Mouse (Mus musculus) monocyte, adult 5-6 weeks (primary cell): ENCODE measurements at regions not wholly inside any gene's neighbourhood (a gene's known extent, or its start where the extent isn't known, plus 50 kb on each side); places are given as distances from the start of the nearest gene placed in this dataset.
"Not testable (repeated sequence)": the region's sequence is repeated elsewhere in the genome, so short reads cannot be mapped to it uniquely, and the experiment has no call there.

Experiments used
- ATAC-seq: fragments of 153-309, 156-312 bp; replicated peaks from 2 replicates; pipeline ENCODE4 v1.8.0; 2017; ENCODE audit warnings: mild to moderate bottlenecking; ENCODE audit not compliant: low TSS enrichment, insufficient number of reproducible peaks, severe bottlenecking, poor library complexity, low FRiP score

DNA sequence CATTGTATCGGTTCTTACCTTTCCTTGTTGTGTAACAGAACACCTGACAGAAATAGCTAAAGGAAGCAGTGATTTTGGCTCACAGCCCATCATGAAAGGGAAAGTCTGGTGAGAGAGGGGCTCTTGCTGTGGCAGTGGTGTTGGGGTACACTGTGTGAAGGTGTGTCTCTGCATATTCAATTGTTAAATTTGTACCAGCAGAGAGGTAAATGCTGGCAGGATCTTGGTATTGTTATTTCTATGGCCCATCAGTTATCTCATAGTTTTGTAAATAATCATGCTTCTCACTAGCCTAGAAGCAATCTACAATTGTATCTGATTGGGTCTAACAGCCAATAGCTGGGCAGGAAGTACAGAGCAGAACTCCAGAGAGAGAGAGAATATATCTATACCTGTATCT, 95.7 kb downstream of the Mfap3l start:
- no peak for ATAC-seq

DNA sequence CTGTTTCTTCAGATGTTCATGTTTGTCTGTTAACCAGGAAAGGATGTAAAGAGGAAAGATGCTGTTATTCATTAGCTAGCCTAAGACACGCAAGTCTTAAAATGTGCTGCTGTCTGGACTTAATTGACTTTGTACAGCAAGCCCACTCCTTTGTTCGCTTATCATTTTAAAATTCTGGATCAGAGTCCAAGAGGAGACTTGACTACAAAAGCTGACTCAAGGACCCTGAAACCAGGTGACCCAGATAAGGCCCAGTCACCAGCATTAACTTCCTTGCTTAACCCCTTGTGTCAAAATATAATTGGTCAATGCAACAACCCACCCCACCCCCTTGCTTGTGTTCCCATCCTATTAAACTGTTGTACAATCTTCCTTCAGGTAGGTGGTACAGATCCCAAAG, 99.9 kb downstream of the Mfap3l start:
- no peak for ATAC-seq

DNA sequence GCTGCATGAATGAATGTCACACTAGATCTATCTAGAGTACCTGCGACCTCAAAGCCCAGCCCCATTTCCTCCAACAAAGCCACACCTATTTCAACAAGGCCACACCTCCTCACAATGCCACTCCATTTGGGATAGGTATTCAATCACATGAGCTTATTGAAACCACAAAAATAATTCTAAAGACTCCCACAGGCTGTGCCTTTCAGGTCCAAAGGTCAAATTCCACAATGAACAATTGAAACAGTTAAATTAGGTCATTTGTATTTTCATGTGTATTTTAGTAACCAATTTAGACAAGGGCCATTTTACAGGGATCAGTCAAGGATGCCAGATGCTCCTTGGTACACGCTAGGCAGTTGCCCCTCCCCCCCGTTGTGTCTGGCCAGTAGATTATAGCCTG, 103.3 kb downstream of the Mfap3l start:
- ATAC-seq: no peak

DNA sequence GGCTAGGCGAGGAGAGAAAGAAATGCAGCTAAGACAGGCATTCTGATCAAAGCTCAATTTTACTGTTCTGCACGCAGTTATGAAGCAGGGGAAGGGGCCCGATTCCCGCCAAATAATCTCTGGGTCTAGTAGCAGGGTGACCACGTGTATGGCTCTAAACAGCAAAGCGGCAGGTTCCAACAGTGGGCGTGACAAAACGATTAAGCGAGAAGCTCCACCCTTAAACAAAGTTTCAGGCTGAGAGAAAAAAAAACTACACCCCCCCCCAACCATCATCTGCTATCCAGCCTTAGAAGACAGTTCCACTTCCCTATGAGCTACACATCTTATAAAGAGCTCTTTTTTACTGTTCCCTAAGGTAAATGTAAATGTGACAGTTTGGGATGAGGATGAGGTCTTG, 103.8 kb downstream of the Mfap3l start:
- no peak for ATAC-seq

DNA sequence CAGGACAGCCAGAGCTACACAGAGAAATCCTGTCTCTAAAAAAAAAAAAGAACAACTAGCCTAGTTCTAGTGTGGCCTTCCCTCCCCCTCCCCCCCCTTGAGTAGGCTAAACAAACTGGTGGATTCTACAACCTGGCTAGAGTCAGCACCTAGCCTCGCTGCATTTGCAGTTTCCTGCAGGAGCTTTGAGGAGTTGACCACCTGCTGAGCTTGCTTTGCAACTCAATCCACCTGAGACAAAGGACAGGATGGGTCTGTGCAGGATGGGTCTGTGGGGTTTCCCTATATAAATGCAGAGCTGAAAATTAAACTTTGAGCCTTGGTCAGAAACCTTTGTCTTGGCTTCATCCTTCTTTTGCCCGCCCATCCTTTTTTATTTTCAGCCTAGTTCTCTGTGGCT, 104.3 kb downstream of the Mfap3l start:
- ATAC-seq: no peak

DNA sequence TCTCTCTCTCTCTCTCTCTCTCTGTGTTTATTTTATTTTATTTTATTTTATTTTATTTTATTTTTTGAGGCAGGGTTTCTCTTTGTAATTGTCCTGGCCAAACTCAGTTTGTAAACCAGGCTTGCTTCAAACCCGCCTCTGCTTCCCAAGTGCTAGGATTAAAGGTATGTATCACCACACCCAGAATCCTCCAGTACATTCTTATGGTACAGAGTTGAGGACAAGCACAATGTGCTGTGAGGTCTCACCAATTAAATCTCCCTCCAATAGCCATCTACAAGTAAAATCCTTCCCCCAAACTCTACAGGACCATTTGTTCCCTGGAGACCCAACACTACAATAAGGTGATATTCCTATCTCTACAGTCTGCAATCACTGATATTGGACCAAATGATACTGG, 105.0 kb downstream of the Mfap3l start:
- no peak for ATAC-seq

DNA sequence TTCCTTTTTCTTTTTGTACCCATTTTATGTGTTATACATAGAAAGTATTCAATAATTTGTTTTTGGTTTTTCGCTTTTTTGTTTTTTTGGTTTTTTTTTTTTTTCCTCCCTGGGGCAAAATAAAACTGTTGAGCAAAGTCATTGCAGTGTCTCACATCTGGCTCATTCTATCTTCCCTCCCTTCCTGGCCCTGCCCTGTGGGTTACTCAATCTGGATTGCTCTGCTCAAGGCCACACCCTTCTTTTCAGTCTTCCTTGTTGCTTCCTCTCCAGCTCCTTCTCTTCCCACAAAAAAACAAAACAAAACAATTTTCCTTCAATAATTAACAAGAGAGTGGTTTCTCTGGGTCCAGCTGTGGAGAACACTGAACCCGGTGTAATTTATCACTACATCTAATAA, 113.2 kb downstream of the Mfap3l start:
- no peak for ATAC-seq

DNA sequence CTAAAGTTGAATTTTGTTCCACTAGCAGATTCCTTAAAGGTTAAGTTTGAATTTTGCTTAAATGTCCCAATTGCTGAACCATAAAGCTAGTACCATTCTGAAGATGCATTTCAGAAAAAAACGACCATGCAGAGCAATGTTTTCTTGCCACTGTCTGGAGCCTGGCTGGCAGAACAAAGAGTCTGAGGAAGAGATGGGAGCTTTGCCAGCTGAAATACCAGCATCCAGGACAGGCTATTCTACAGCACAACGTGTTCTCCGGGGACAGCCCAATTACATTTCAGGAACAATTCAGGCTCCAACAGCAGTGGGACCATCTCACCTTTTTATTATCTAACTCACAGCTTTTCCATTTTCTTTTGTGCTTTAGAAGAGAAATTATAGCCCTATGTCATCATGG, 113.9 kb downstream of the Mfap3l start:
- no peak for ATAC-seq

DNA sequence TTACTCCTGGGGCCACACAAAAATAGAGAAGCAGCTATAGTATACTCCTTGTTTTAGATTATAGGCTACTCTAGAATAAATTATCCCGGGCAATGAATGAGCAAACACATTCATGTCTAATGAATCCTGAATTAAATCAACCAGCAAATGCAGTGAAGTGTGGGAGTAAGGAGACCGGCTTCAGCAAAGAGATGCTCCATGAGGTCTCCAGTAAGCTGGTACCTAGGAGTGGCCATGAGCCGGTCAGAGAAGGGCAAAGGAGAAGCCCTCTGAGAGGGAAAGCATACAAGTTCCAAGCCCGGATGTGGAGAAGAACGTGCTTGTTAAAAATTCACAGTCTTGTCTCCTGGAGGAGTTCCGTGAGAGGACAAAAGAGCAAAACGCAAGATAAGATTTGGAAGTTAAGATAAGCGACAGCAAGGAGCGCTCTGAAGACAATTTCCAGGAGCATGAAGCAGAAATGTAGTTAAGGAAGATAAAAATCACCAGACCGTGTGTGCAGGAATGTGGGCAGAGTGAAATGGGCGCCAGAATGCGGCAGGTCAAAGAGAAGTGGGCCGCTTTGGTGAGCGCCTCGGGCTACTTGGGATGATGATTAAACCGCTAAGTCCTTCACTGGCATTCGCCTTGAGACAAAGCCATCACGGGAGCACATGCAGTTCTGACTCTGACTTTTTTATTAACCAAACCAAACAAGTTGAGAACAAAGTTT, 123.2 kb downstream of the Mfap3l start:
- ATAC-seq: no peak

DNA sequence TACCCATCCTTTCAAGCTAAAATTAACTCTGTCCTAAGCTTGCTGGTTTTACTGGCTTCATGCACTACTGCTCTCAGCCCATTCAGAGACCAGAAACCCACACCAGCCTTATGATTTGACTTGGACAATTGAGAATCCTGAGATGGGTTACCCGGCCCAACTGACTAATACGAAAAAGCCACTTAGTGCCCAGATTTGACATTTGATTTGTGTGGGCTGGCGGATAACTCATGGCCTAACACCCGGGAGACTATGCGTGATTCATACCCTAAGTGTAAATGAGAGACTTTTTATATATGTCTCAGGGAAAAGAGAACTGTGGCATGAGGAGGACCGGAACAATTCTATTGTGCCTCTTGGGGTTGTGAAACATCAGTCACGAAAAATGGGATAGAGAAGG, 126.3 kb upstream of the Hpf1 start:
- no peak for ATAC-seq

DNA sequence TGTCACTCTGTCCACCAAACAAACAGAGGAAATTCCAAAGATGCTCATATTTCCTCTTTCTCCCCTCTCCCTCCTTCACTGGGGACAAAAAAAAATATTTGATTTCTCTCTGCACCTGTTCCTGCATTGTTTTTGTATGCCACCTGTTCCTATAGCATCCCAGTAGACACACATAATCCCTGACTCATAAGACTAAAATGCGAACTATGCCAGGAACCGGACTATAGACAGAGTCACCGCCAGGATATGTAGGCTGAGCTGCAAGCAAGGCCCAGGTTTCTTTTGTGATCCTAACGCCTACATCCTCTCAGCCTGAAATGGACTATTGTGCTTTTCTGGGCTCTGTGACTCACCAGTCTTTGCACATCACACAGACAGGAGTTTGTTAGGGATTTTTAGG, 116.9 kb upstream of the Hpf1 start:
- no peak for ATAC-seq

DNA sequence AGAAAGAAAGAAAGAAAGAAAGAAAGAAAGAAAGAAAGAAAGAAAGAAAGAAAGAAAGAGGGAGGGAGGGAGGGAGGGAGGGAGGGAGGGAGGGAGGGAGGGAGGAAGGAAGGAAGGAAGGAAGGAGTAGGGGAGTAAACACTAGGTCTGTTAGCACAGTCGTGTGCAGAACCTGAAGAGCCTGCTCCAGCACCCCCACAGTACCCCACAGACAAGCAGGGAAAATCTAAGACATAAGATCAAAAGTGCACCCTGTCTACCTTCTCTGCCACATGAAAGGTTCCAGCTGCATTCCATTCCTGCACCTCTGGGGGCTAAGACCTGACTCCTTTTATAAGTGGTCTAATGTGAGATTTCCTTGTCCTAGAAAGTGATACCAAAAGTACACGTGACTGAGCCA, 114.0 kb upstream of the Hpf1 start:
- not testable (repeated sequence) for ATAC-seq

DNA sequence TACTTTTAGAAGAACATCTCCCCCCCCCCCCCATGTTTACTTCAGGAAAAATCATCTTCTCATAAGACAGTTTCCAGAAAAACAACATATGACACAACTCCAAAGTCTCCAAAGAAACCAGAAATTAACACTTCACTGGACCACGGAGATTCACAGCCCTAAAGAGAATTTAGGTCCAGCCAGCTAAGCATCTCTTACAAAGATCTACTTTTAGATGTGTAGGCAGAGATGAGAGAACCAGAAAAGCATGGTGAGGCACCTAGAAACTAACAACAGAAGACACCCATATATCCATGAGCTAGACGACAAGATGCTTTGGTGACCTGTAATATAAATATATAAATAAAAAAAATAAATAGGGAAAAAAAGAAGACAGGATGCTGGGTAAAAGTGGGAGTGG, 105.2 kb upstream of the Hpf1 start:
- no peak for ATAC-seq

DNA sequence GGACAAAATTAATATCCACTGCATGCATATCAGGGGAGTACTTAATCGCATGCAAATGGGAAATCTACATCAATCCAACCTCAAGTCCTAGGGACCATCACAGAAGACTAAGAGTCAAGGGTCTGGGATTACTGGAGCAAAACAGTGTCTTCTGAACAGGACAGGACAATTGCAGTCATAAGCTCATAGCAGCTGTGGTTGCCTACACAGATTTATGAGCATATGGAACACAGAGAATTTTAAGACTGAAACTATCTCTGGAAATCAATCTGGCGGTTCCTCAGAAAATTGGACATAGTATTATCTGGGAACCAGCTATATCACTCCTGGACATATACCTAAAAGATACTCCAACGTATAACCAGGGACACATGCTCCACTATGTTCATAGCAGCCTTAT, 99.8 kb upstream of the Hpf1 start:
- no peak for ATAC-seq

DNA sequence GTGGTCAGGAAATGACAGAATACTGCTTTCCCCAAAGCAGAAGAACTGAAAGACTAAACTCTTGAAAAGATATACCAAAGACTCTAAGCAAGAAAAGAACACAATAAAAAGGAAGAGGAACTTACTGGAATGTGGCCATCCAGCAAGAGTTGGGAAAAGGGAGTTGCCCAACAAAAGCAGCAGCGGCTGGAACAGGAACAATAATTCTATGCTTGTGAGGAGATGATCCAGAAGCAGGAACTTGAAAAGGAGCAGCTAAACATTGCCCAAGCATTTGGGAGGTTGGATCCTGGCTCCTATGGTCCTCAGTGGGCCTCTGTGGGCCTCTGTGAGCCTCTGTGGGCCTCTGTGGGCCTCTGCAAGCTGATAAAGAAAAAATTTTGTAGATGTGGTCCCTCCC, 97.7 kb upstream of the Hpf1 start:
- ATAC-seq: no peak

DNA sequence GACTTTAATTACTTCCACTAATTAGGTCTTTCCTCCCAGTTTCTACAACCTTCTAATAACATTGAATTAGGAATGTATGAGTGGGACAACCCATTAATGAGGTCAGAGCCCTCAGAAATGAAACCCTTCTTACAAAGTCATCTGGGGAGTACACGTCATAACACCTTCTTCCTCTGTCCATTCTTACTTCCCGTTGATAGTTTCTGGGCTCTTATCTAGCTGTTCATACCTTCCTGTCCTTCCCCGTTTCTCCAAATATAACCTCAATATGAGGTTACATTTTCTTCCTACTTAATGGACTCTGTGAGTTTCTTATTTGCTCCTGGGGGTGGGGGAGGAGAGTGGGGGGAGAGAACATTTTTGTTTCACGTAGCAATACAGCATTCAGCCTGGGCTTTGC, 85.4 kb upstream of the Hpf1 start:
- ATAC-seq: no peak

DNA sequence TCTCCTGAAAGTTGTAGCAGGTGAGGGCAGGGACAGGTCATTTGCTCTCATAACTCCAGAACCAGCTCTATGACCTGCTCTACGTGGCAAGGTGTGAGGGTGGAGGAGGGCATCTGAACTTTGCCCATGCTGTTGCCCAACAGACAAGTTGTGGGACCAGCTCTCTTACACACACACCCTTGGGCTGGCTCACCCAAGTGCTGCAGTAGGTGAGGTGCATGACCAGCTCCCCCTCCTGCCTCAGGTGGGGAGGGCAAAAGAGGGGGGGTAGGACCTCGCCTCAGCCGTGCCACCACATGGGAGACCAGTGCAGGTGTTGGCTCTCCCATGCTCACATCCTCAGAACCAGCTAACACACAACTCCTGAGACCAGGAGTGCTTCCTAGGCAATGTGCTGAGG, 83.4 kb upstream of the Hpf1 start:
- 0 out of 2 replicates have a peak, but pooled peaks have one; percentile 27 for ATAC-seq

DNA sequence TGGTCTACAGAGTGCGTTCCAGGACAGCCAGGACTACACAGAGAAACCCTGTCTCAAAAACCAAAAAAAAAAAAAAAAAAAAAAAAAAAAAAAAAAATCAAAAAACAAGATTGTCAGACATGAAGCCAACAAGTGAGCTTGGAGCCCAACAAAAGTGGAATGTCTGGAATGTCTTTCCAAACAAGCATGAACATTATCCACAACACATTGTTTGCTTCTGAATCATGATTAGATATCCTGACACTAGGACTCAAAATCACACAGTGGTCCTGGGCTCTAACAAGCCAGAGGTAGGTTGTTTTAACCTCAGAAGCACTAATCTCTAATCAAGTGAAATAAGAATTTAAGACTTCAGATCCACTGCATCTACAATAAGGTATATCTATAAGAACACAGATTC, 80.4 kb upstream of the Hpf1 start:
- ATAC-seq: no peak

DNA sequence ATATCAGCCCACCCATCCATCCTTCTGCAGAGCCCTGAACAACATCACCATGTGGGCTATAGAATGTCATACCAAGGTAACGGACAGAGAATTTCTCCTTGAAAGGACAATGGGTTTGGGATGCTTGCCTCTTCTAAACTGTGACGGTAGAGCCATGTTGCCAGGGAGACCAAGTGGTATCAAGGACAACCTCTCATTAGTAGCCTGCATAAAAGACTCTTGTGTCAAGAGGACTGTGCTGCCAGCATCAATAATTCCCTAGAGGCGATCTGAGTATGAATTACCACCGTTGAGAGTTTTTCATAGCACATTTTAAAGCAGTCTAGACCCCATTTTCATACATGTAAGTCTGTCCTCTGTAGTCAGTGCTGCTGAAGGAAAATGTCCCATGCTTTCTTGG, 79.3 kb upstream of the Hpf1 start:
- ATAC-seq: no peak

DNA sequence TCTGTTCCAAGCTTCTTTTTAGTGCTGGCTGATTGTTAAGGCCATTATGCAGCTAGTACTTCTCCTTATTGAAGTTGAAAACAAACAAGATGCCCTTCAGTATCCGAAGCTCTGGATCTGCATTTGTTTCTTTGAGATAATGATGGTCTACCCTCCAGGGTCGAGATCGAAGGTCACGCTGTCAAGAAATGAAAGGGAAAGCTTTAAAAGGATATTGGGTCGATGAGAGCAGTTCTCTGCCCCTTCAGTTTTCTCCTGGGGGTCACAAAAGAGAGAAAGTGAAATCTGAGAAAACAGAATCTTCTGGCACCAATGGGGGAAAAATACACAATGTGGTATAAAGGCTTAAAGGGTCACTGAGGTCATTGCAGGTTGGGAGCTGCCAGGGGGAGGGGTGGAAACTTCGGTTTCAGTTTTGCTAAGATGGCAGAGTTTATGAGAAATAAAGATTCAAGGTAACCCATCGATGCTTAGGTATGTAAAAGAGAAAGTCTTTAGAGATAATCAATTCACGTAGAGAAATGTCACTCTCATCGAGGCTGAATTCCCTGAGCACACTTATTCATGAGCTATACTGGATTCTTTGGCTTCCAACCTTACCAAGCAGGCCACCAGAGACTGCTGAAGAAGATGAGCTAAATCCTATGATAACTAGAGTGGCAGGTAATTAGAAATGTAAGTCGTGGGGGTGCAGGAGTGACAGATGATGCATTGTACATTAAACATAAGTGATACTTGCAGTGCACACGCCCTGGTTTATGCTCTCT, 64.4 kb upstream of the Hpf1 start:
- no peak for ATAC-seq

DNA sequence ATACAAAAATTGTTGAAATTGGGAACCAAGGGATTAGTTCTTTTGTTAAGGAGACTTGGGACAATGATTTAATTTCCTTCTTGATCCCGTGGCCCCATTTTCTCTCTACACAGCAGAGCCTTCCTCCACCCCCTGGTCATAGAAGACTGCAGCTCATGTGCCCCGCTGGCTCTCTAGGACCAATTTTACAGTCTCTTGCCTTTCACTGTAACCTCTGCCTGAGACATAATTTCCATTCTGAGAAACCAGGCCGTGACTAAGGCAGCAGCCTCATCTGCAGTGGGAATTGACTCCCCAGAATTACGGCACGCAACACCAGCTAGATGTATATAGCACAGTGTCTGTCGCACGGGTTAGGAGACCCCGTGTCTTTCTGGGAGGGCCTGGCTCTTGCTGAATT, 63.0 kb upstream of the Hpf1 start:
- no peak for ATAC-seq
